Mouse (Mus musculus) kidney, embryonic 16.5 days (tissue): ENCODE results near the gene Dirc2. TPM values are rescaled to one million over a fixed set of nuclear protein-coding genes. Genes with fewer than 3 reads are reported as not detected.

Experiments used
- polyA plus RNA-seq: library from polyadenylated mRNA; unstranded; fragments of >200 nt; fragmentation: Nextera tagmentation; extraction: Ambion mirVana; gene quantifications from 2 replicates; pipeline ENCODE4 v1.2.1, GENCODE M21; 2015

Gene Dirc2
- polyA plus RNA-seq, 1 experiment from 2014 or later = 12.2 TPM

Other genes starting within 250 kb of the Dirc2 start
- gene Sema5b, start 228.2 kb downstream of the Dirc2 start, polyA plus RNA-seq = 6.4 and 7.3 TPM in 2 replicates
- 16.7 and 17.3 TPM in 2 replicates for gene Hspbap1, start 1.0 kb upstream of the Dirc2 start, polyA plus RNA-seq
- gene Parp14, start 102.2 kb upstream of the Dirc2 start, polyA plus RNA-seq = 1.3 and 1.4 TPM in 2 replicates
- 4.8 and 5.0 TPM in 2 replicates for gene Parp9, start 169.1 kb upstream of the Dirc2 start, polyA plus RNA-seq
- 3.9 and 4.5 TPM in 2 replicates for gene Dtx3l, start 169.8 kb upstream of the Dirc2 start, polyA plus RNA-seq
- gene Kpna1, start 209.4 kb upstream of the Dirc2 start, polyA plus RNA-seq = 35.9 and 38.2 TPM in 2 replicates